Mouse (Mus musculus): Measurements from ENCODE around the gene Plekho1. TPM values are rescaled to one million over a fixed set of nuclear protein-coding genes. Genes with fewer than 3 reads are reported as not detected.

The Plekho1 gene
- polyA plus RNA-seq, 1 experiment from 2014 or later = 72.8 TPM

Other genes with a start within 250 kb of the Plekho1 start
- gene Tars2, start 235.8 kb downstream of the Plekho1 start, polyA plus RNA-seq (2014; fragmentation: Nextera tagmentation; extraction: Ambion mirVana) = 46.8 and 56.5 TPM in 2 replicates
- gene Rprd2, start 177.1 kb downstream of the Plekho1 start, polyA plus RNA-seq (2014; fragmentation: Nextera tagmentation; extraction: Ambion mirVana) = 21.1 and 21.6 TPM in 2 replicates
- 65.9 and 69.6 TPM in 2 replicates for gene Prpf3, start 140.1 kb downstream of the Plekho1 start, polyA plus RNA-seq (2014; fragmentation: Nextera tagmentation; extraction: Ambion mirVana)
- 347 and 348 TPM in 2 replicates for gene Mrps21, start 124.5 kb downstream of the Plekho1 start, polyA plus RNA-seq (2014; fragmentation: Nextera tagmentation; extraction: Ambion mirVana)
- gene Ciart, start 113.8 kb downstream of the Plekho1 start, polyA plus RNA-seq (2014; fragmentation: Nextera tagmentation; extraction: Ambion mirVana) = 3.3 and 5.0 TPM in 2 replicates
- 10.8 and 14.6 TPM in 2 replicates for gene BC028528, start 104.0 kb downstream of the Plekho1 start, polyA plus RNA-seq (2014; fragmentation: Nextera tagmentation; extraction: Ambion mirVana)
- gene Aph1a, start 102.0 kb downstream of the Plekho1 start, polyA plus RNA-seq (2014; fragmentation: Nextera tagmentation; extraction: Ambion mirVana) = 35.9 and 36.2 TPM in 2 replicates
- 35.7 and 36.5 TPM in 2 replicates for gene Car14, start 91.3 kb downstream of the Plekho1 start, polyA plus RNA-seq (2014; fragmentation: Nextera tagmentation; extraction: Ambion mirVana)
- 119 and 131 TPM in 2 replicates for gene Anp32e, start 66.8 kb downstream of the Plekho1 start, polyA plus RNA-seq (2014; fragmentation: Nextera tagmentation; extraction: Ambion mirVana)
- 31.0 and 32.2 TPM in 2 replicates for gene Vps45, start 62.5 kb upstream of the Plekho1 start, polyA plus RNA-seq (2014; fragmentation: Nextera tagmentation; extraction: Ambion mirVana)
- 9.0 and 11.4 TPM in 2 replicates for gene Otud7b, start 108.5 kb upstream of the Plekho1 start, polyA plus RNA-seq (2014; fragmentation: Nextera tagmentation; extraction: Ambion mirVana)
- 7.1 and 11.7 TPM in 2 replicates for gene Mtmr11, start 166.0 kb upstream of the Plekho1 start, polyA plus RNA-seq (2014; fragmentation: Nextera tagmentation; extraction: Ambion mirVana)
- gene Sf3b4, start 176.3 kb upstream of the Plekho1 start, polyA plus RNA-seq (2014; fragmentation: Nextera tagmentation; extraction: Ambion mirVana) = 233 TPM in 2 replicates
- 14.1 and 14.5 TPM in 2 replicates for gene Sv2a, start 185.2 kb upstream of the Plekho1 start, polyA plus RNA-seq (2014; fragmentation: Nextera tagmentation; extraction: Ambion mirVana)
- gene Bola1, start 223.7 kb upstream of the Plekho1 start, polyA plus RNA-seq (2014; fragmentation: Nextera tagmentation; extraction: Ambion mirVana) = 63.3 and 70.4 TPM in 2 replicates
- gene Hist2h2ab, start 223.9 kb upstream of the Plekho1 start, polyA plus RNA-seq (2014; fragmentation: Nextera tagmentation; extraction: Ambion mirVana) = 2.4 TPM in 1 of 2 replicates, not detected in the other
- gene Hist2h2ac, start 224.9 kb upstream of the Plekho1 start, polyA plus RNA-seq (2014; fragmentation: Nextera tagmentation; extraction: Ambion mirVana) = 7.8 and 12.7 TPM in 2 replicates
- gene Hist2h2be, start 225.1 kb upstream of the Plekho1 start, polyA plus RNA-seq (2014; fragmentation: Nextera tagmentation; extraction: Ambion mirVana) = 6.8 and 8.6 TPM in 2 replicates
- 5.8 and 6.7 TPM in 2 replicates for gene Hist2h3c2, start 243.1 kb upstream of the Plekho1 start, polyA plus RNA-seq (2014; fragmentation: Nextera tagmentation; extraction: Ambion mirVana)
- 24.5 and 46.0 TPM in 2 replicates for gene Hist2h2aa2, start 244.3 kb upstream of the Plekho1 start, polyA plus RNA-seq (2014; fragmentation: Nextera tagmentation; extraction: Ambion mirVana)
- 11.4 and 24.5 TPM in 2 replicates for gene Hist2h2aa1, start 249.5 kb upstream of the Plekho1 start, polyA plus RNA-seq (2014; fragmentation: Nextera tagmentation; extraction: Ambion mirVana)